Mouse (Mus musculus): ENCODE measurements around the gene Alpl. TPM values are rescaled to one million over a fixed set of nuclear protein-coding genes. Genes with fewer than 3 reads are reported as not detected.

Alpl gene
- total RNA-seq, 2 experiments from 2014 or later, result 6.2 to 7.4 TPM

DNA sequence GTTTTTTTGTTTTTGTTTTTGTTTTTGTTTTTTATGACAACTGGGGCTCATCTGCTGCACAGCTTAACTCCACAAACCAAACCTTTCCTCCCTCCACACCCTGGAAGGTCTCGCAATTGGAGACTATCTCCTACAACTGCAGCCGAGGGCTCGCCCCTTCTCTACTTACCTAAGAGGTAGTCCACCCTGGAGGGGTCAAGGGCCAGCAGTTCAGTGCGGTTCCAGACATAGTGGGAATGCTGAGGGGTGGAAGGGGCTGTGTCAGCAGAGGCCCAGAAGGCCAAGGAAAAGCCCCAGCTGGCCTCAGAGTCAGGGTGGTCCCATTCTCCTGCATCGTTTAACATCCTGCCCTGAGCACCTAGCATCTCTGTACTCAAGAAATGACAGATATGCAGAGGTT, 48.6 kb downstream of the Alpl start:
- DNase-seq (ENCODE audit: low spot score in 2 of 2), result no peak
- intact Hi-C loops (cut with DNase I), result no loop called here

DNA sequence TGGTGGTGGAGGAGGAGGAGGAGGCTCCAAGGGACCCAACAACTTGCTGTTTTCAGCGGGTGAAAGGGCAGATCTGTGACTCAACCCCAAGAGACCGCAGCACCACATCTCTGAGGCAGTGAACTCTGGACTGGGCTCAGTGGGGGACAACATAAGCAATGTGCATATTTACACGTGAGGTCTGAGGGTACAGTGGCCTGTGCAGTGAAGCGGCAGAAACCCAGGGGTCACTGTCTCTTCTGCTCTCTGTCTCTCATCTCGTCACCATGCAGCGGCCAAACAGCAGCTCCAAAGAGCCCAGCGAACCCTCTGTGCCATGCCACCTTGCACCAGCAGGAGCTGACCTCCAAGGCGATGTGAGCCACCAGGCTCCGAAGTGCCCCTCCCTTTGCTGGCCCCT, 49.1 kb downstream of the Alpl start:
- DNase-seq (ENCODE audit: low spot score in 2 of 2), result no peak
- intact Hi-C loops (cut with DNase I), result no loop called here

DNA sequence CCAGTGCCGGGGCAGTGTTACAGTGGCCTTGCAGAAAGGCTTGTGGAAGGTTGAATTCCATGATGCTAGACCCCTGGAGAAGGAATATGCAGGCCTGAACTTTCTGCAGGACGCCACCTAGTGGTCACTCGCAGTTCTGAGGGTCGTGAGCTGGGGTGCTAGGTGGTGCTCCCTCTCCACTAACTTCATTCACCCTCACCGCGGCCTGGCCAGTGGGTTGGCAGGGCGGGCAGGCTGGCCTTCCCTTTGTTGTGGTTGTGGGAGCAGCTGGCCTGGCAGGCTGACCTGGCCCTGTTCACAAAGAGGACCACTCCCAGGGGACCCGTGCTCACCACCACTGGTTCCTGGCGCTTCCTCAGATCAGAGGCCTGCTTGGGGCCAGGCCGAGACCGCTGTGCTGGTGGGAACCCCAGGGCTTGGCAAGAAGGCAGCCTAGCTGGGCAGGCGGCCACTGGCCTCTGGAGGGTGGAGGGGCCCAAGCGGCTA, 51.7 kb downstream of the Alpl start:
- no peak for DNase-seq (ENCODE audit: low spot score in 2 of 2)
- intact Hi-C loops (cut with DNase I), result no loop called here

DNA sequence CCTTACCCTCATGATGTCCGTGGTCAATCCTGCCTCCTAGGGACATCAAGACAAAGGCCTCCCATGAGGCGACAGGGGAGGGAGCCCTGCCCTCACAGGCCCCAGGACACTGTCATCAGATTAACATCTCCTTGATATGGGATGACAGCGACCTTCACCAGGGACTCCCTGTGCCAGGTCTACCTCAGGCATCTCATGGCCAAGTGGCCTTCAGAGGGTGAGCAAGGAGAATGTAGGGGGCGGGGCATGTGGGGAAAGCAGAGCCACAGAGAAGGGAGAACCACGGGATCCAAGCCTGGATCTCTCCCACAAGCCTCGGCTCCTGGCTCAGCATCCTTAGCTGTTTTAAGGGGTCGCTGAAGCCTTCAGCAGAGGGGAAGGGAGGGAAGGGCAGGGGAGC, 52.4 kb downstream of the Alpl start:
- intact Hi-C loops (cut with DNase I), result no loop called here
- no peak for DNase-seq (ENCODE audit: low spot score in 2 of 2)

DNA sequence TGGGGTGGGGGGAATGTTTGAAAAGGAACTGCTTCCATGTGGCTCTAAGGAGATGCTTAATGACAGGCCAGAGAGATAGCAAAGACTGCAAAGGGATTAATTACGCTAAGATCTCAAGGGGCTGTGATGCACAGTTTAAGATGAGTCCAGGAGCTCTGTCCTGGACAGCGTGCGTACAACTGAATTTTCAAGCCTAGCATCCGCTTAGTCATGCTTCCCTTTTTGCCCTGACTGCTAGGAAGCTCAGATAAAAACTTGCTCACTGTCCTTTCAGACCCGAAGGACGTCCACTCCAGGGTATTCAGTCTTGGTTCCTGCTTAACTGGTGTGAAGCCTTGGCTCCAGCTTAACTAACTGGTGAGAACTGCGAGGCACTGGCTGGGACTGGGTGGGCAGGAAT, 55.8 kb downstream of the Alpl start:
- intact Hi-C loops (cut with DNase I), result no loop called here
- DNase-seq (ENCODE audit: low spot score in 2 of 2), result no peak

DNA sequence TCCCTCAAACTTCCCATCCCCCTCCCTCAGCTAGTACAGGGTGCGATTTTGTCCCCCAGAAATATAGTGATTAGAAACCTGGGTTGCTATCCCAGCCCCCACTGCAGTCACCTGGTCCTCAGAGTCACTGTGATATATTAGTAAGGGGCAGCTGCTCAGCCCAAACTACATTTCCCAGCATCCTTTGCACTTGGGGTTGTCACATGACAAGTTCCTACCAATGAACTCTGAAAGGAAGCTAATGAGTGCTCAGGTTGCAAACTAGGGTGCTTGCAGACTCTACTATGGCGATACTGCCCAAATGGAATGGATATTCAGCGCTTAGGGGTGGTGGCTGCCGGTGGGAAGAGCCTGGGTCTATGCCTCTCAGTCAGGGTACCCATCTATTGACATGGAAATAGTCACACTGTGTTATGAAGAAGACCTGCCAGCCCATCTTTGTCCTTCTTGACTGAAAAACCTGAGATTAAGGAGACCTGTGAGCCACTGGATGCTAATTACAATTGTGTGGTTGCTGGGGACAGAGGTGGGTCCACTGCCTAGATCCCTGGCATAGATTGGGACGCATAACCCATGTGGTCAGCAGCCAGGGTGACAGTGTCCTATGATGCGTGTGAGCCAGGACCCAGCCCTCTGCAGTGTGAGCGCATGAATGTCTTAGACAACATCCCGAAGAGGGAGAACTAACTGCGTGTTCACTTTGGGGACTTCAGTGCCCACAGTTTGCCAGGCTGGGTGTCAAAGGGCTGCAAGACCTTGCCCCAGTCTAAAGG, 56.8 kb downstream of the Alpl start:
- intact Hi-C loops (cut with DNase I), result no loop called here
- no peak for DNase-seq (ENCODE audit: low spot score in 2 of 2)

DNA sequence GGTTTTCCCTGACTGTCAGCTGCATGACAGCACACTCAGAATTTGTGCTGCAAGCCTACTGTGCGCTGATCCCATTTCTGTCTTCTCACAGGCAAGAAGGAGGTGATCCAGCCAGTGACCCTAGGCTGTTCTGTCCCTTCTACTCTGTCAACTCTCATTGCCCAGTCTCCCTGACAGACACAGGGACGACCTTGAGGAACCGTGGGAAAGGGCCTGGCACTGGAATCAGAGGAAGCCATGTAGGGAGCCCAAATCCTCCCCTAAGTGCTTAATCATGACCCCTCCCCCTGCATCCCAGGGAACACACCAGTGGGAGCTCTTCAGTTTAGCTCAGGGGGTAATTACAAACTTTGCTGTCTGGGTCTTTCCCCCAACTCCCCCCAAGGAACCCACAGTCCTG, 58.4 kb downstream of the Alpl start:
- intact Hi-C loops (cut with DNase I), result no loop called here
- no peak for DNase-seq (ENCODE audit: low spot score in 2 of 2)

DNA sequence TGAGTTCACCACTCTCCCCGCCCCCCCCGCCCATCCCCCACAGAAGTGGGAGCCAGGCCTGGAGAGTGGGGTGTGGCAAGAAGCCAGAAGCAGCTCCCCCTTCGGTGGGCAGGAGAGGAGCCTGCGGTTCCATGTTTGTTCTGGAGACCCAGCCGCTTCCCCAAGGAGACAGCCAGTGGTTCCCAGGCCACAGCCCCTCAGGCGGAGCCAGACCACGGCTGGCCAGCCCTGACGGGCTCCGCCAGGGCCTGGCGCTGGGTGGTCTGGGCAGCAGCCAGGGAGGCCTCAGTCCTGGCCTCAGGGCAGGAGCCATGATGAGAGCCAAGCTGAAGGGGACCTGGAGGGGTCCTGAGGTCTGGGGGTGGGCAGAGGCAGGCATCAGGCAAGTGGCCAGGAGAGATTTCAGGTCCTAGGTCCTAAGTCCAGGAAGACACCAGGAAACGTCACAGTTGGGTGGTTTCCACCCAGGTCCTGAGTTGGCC, 59.9 kb downstream of the Alpl start:
- no peak for DNase-seq (ENCODE audit: low spot score in 2 of 2)
- intact Hi-C loops (cut with DNase I), result no loop called here

DNA sequence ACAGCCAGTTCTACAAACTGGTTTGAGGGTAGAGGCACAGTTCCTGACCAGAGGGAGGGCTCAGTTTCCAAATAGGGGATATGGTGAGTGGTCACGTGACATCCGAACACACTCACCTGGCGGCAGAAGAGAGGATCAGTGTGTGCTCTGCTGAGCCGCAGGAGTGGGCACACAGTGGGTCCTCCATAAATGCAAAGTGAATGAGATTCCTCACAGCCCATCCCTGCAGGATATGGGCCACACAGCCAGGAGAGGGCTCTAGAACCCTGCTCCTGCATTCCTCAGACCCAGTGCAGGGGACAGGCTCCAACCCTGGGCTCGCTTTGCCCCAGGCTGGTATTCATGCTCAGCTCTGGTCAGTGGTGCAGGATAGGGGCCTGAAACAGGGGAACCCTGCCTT, 62.7 kb downstream of the Alpl start:
- intact Hi-C loops (cut with DNase I), result loop anchor here (2.0 to 5.0 kb wide), 2 partner anchors 63 to 214 kb away; partner anchors contain the start of gene Alpl
- no peak for DNase-seq (ENCODE audit: low spot score in 2 of 2)

DNA sequence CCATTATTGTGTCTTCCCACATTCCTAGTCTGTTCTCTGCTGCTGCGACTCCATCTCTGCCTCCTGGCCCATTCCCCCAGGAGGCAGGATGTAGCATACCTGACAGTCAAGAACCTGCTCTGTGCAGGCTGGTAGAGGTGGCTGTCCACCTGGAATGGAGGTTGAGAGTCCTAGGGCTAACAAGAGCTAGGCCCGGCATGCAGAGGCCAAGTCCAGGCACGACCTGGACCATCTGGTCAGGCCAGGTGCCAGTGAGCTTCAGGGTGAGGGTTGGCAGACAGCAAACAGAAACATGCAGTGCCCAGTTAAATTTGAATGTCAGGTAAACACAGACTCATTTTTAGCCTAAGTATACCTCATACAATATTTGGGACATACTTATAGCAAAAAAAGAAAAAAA, 63.2 kb downstream of the Alpl start:
- no peak for DNase-seq (ENCODE audit: low spot score in 2 of 2)
- intact Hi-C loops (cut with DNase I), result loop anchor here (2.0 to 5.0 kb wide), 2 partner anchors 64 to 214 kb away; partner anchors contain the start of gene Alpl

DNA sequence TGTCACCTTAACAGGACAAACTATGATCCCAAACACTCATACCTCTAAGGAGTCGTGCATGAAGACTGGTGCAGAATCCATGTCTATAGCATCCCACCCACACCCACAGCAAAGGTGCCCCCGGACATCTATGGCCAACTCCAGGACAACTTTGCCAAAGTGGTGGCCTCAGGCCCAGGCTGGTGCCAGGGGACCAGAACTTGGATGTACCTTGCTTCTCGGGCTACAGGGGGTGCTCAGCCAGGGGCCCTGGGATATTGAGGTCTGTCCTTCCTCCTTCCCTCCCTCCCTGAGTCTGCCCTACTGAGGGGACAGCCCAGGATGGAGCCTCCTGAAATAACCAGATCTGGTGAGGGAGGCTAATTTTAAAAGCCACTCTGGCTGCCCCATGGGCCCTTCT, 63.8 kb downstream of the Alpl start:
- intact Hi-C loops (cut with DNase I), result loop anchor here (2.0 to 5.0 kb wide), 2 partner anchors 64 to 215 kb away; partner anchors contain the start of gene Alpl

DNA sequence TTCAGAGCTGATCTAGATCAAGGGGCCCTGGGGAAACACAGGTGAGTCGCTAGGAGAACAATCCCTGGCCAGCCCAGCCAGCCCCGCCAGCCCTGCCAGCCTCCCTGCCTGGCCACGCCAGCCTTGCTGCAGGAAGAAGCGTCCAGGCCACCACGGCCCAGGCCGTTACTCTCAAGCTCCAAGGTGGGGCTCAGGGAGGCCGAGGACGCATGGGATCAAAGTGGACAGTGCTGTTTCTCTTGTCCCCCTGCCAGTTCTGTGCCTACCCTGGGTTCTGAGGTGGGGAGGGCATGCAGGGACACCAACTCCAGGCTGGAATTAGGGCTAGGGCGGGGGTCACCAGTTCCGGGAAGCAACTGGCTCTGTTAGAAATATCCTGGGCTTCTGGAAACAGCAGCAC, 64.3 kb downstream of the Alpl start:
- intact Hi-C loops (cut with DNase I), result loop anchor here (2.0 to 5.0 kb wide), 3 partner anchors 65 to 215 kb away; partner anchors contain the start of gene Alpl

More for the DNA sequence above, 63.8 kb downstream of the Alpl start:
- DNase-seq (ENCODE audit: low spot score in 2 of 2), result no peak

DNA sequence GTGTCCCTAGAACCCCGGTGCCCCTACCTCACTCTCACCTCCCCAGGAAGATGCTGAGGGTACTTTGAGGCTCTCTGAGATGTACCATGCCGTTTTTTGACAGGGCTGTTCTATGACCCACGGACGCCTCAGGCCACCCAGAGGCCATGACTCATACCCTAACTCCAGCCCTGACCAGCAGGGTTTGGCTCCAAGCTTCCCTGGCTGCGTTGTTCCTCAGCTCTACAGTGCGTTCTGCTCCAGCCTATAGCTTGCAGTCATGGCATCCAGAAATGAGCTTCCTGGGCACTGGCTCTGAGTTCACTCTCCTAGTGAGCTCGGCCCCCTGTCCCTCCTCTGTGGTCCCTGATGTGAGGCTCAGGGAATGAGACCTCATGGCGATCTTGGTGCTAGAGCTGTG, 65.4 kb downstream of the Alpl start:
- intact Hi-C loops (cut with DNase I), result loop anchor here (2.0 to 5.0 kb wide), 2 partner anchors 106 to 217 kb away; no protein-coding TSS in a partner anchor
- no peak for DNase-seq (ENCODE audit: low spot score in 2 of 2)

More for the DNA sequence above, 64.3 kb downstream of the Alpl start:
- DNase-seq (ENCODE audit: low spot score in 2 of 2), result no peak

DNA sequence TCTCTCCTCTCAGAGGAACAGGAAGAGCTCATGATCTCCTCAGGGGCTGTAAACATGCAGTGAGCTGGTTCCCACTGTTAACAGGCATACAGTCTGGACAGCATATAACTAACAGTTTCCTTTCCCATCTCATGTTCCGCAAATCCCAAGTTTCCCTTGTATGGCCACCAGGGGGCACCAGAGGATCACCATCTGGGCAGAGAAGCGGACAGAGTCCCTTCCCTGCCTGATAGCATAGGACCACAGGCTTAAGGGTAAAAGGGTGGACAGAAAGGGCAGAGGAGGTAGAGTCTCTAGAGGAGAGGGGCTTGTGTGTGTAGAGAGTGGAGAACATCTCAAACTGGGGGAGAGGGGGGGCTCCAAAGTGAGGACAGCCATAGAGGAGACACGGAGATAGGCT, 66.0 kb downstream of the Alpl start:
- peak; percentile 84 to 87 for DNase-seq (ENCODE audit: low spot score in 2 of 2)
- intact Hi-C loops (cut with DNase I), result loop anchor here (2.0 to 5.0 kb wide), 2 partner anchors 107 to 217 kb away; no protein-coding TSS in a partner anchor

DNA sequence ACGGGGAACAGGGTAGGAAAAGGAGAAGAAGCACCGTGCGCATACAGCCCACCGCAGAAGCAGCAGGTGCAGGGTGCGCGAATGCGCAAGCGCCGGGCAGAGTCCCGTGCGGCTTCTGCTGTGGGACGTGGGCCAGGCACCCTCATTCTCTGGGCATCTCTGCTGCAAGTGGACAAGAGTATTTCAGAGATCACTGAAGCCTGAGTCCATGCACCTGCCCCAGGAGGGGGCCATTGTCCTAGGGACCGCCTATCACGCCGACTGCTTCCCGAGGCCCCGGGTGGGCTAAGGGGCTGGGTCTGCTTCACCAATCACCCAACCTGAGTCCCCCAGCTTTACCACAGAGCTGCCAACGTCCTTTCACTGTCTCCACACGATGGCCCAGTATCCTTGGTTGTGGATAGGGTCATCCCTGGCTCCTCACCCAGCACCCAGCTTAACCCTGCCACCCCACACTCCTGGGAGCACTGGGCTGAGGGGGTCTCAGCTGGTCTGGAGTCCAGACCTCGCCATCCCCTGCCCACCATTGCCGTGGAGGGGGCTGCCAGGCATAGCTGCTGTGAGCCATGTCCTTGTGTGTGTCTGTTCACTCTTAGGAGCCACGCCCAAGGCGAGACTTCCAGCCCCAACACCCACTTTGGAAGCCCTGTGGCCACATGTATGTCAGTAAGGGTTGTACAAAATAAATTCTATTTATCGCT, 66.9 kb downstream of the Alpl start:
- intact Hi-C loops (cut with DNase I), result no loop called here
- DNase-seq (ENCODE audit: low spot score in 2 of 2), result no peak

DNA sequence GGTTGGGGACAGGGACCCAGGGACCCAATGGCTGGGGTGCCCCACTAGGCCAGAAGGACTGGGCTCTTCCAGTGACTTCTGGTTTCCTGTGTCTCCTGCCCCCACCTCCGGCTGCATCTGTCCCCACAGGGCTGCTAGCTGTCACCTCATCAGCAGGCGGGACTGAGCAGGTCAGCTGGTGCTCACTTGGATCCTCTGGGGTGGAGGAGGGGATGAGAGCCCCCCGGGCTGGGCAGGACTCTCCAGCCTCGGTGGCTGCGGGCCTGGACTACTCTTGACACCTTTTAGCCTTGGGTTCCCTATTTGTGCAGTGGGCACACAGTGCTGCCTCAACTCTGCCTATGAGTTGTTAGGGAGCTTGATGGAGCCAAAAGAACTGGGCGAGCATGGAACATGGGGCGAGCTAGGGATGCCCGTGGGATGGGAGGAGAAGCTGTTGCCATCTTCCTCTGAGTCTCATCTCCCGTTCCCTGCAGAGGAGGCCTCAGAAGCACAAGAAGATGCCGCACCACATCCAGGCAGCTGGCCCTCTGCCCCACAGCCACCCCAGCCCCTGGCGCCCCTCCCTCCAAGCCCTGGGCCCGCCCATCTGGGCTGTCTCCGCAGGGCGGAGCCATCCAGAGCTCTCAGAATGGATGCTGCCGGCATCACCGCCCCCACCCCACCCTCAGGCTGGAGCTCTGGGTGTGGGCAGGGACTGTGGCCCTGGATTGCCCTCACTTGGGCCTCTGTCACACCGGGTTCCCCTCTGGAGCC, 67.6 kb downstream of the Alpl start:
- peak; percentile 52 to 74 for DNase-seq (ENCODE audit: low spot score in 2 of 2)
- intact Hi-C loops (cut with DNase I), result no loop called here

DNA sequence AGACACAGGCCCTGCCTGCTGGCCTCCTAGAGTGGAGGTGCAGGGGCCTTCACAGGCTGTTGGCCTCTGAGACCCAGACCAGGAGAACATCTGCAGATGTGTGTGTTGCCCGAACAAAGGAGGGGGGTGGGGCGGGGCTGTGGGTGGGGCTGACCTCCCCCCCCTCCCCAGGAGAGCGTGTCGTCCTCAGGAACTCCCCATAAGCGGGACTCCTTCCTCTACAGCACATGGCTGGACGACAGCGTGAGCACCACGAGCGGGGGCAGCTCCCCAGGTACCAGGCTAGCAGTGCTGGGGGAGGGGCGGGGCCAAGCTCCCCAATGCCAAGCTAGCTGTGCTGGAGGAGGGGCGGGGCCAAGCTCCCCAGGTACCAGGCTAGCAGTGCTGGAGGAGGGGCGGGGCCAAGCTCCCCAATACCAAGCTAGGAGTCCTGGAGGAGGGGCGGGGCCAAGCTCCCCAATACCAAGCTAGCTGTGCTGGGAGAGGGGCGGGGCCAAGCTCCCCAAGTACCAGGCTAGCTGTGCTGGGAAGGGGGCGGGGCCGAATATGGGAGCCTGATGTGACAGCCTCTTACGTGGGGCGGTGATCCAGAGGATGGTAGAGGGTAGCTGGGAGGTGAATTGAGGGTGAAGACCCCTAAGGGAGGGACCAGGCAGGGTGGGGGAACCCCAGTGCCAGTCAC, 68.5 kb downstream of the Alpl start:
- intact Hi-C loops (cut with DNase I), result no loop called here
- no peak for DNase-seq (ENCODE audit: low spot score in 2 of 2)

DNA sequence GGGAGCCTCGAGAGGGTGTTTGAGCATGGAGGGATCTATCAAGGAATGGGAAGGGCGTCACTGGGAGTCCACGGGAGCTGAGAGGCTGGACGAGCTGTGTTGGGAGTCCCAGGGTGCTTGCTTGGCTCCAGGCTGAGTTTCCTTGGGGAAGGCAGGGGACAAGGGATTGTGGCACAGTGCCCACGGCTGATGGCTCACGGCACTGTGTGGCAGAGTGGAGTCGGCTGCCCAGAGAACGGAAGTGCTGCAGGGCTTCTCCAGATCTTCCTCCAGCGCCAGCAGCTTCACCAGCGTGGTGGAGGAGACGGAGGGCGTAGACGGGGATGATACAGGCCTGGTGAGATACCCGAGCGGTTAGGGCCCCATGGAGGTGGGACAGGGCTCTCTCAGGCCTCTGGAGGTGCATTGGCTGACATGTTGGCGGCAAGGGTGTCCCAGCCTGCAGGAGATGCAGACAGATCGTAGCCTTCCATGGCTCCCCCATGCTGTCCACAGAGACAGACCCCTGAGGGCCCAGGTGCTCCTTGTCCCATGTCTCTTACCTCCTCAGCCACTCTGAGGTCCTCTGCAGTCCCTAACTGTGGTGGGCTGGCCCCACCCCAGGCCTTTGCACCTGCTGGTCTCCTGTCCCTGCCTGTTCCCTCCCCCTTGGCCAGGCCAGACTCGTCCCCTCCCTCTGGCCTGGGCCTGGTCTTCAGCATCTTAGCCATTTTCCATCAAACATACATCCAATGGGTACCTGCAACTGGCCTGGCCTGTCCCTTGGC, 69.3 kb downstream of the Alpl start:
- DNase-seq (ENCODE audit: low spot score in 2 of 2), result no peak
- intact Hi-C loops (cut with DNase I), result no loop called here

All from left cerebral cortex, postnatal 36 days (tissue).